Mouse (Mus musculus) cerebellum, postnatal 4 days (tissue): ENCODE measurements around the gene Maoa.

ENCODE experiments used
- DNase-seq, 2 experiments: peaks; one replicate each; pipeline ENCODE4 v3.0.0; 2022; ENCODE audit warnings: low spot score in 2 of 2, mixed read lengths in 1 of 2

The Maoa gene

DNA sequence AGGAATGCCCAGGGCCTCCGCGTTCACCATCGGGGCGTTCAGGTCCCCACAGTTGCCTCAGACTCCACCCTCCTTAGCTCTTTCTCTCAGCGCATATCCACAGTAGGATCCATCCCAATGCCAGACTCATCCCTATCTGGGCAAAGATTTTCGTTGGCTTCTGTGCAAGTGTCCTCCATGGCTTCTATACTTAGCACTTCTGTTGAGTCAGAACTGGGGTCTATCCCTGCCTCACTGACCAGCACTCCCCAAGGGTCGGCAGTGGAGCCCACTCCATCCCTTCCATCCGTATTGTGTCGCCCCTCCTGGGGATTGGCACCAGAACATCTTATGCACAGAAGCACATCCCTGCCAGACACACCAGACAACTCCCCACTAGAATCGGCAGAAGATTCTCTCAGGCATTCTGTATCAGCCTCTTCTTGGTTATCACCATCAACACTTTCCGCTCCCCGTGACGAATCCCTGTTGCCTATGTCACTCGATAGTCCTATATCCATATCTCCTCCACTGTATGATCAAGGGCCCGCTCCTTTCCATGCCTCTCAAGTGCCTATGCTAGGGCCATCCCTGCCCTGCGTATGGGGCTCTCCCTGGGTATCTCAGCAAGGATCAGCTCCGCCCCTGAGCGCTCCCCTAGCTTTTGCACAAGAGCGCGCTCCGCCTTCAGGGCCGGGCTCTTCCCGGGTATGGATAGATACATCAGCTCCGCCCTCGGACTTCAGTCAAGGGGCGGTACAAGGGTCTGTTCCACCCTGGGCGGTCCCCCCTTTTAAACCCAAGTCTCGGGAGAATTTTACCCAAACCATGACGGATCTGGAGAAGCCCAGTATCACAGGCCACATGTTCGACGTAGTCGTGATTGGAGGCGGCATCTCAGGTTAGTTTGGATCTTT lies at the start of gene Maoa:
TSS of gene Maoa (plus strand) at position 665 of the 896 bp plus-strand sequence.
- peak; percentile 21 to 50 for DNase-seq

DNA sequence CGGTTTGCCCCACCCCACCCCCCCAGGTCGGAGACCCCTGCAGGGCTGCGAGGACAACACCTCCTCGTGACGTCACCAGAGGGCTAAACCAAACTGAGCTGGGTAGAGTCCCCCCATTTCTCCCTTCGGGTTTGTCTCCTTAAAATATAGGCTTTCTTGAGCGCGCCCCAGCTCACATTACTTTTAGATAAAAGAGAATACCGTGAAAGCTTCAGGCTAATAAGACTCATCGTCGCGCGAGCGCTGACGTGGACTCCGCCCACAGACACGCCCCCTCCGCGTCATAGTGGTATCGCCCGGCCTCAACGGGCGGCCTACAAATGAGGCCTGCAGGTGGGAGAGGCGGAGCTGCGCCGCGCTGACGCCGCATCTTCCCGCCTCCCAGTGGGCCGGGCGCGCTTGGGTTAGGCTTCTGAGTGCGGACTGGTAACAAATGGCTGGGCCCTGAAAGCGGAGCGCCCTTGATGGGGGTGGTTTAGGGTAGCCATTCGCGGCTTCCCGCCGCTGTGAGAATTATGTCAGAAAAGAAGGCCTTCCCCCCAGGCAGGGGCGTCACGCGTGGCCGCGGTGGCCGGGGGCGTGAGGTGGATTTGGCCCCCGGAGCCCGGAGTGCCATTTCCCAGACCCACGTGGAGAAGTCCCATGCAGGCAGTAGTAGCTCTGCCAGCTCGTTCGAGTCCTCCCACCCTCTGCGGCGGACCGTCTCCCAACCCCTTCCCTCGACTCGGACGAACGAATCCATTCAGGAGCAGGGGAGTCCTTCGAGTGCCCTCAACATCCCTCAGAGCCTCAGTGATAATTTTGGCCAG lies 1.1 kb upstream of the Maoa start:
- peak; percentile 60 to 80 for DNase-seq

DNA sequence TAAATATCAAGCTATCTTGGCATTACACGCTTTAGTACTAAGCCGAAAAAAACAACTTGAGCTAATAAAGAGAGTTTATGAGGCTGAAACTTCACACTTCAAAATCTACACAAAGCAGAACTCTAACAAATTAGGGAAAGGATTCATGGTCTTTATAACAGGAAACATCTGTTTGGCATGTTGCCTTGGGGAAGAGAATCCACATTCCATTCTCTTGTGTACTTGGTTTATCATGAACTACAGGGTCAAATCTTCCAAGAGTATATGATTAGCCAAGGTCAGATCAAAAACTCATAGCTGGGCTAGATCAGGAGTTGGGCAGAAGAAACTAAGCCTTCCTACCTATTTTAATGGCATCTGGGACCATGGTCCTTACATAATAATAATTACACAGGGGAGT lies 37.0 kb downstream of the Maoa start:
- DNase-seq: no peak

DNA sequence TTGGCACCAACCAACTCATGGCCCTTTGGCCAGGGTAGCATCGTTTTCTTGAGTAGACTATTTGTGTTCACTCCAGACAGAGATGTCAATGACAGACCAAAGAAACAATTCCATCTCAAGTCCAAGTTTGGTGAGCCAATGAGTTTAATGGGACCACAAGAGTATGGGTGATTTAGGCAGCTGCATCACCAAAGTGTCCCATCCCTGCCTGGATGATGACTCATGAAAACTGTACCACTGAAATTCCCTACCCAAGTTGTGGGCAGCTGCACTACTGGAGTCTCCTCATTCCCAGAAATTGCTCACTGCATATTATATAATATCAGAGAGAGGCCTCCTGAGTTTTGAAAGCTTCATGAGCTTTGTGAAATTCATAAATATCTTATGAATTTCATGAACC lies 86.6 kb downstream of the Maoa start:
- no peak for DNase-seq

DNA sequence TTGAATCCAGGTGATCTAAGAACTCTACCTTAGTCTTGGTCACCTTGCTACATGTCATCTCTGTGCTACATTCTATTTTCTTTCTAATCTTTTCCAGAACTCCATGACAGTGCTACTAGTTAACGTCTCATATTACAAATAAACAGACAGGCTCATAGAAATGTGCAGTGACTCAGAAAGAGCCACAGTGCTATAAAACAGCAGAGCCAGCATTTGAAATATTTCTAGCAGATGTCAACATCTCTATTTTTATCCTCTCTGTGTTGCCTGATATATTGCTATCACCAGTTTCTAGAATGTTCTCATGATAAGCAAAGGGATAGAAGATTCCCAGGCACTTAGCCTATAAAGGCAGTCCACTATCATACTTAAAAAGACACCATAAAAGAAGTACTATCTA lies 94.5 kb downstream of the Maoa start:
- no peak for DNase-seq
